Comparison of ENCODE assay signal across 8 mouse cellular contexts in genomic region chr8:71261234-71261633, GRCm38 (mm10). TPM values are rescaled to one million over a fixed set of nuclear protein-coding genes. Genes with fewer than 3 reads are reported as not detected.
DNase-seq lines count a peak whose midpoint lies in the region; ATAC-seq lines count a peak whose summit lies in the region.

No protein-coding gene starts in this region.

- peak; percentile 51 to 53 for DNase-seq in heart, postnatal 10 days
- DNase-seq in heart, embryonic 10.5 days (ENCODE audit: low spot score) = no peak
- peak; percentile 48 for DNase-seq in A20 (ENCODE audit: low read depth, low spot score)
- peak; percentile 59 for DNase-seq in WW6 (ENCODE audit: low read depth, low spot score)
- DNase-seq in liver, embryonic 11.5 days (ENCODE audit: low spot score) = peak; percentile 24
- no peak for DNase-seq in urinary bladder, adult 18-20 months (ENCODE audit: low spot score in 2 of 2)

- no peak overlapping the region for H3K4me2 ChIP-seq in liver, embryonic 11.5 days
- no peak overlapping the region for H3K4me2 ChIP-seq in intestine, embryonic 15.5 days (replicated peaks)

- no peaks in the 10 kb centered on the region for H3K9me3 ChIP-seq in heart, embryonic 10.5 days
- H3K9me3 ChIP-seq in liver, embryonic 11.5 days (ENCODE audit: control insufficient read depth, low read length) = no peaks in the 10 kb centered on the region
- no peaks in the 10 kb centered on the region for H3K9me3 ChIP-seq in intestine, embryonic 15.5 days

- intact Hi-C loops in heart, postnatal 10 days (cut with DNase I) = loop anchor here (2.0 to 5.0 kb wide), 2 partner anchors 64 to 81 kb away; no protein-coding TSS in a partner anchor

- no peaks in the 10 kb centered on the region for H3K27me3 ChIP-seq in heart, embryonic 10.5 days (ENCODE audit: insufficient read depth, poor library complexity, severe bottlenecking)
- H3K27me3 ChIP-seq in liver, embryonic 11.5 days (replicated peaks; ENCODE audit: control insufficient read depth, insufficient read depth, low read length) = no peaks in the 10 kb centered on the region
- H3K27me3 ChIP-seq in intestine, embryonic 15.5 days (replicated peaks) = no peaks in the 10 kb centered on the region

- no peaks in the 10 kb centered on the region for H3K4me1 ChIP-seq in heart, embryonic 10.5 days
- H3K4me1 ChIP-seq in liver, embryonic 11.5 days (replicated peaks; ENCODE audit: control insufficient read depth, insufficient read depth, low read length) = no peaks in the 10 kb centered on the region
- H3K4me1 ChIP-seq in intestine, embryonic 15.5 days (replicated peaks) = no peaks in the 10 kb centered on the region

- H3K4me3 ChIP-seq in heart, embryonic 10.5 days = no peak overlapping the region
- no peak overlapping the region for H3K4me3 ChIP-seq in liver, embryonic 11.5 days (ENCODE audit: low read depth, low read length)
- H3K4me3 ChIP-seq in intestine, embryonic 15.5 days (replicated peaks) = no peak overlapping the region

- no peak overlapping the region for H3K9ac ChIP-seq in liver, embryonic 11.5 days (ENCODE audit: low read depth, low read length)
- H3K9ac ChIP-seq in intestine, embryonic 15.5 days = no peak overlapping the region

- no peak overlapping the region for H3K27ac ChIP-seq in heart, embryonic 10.5 days
- no peak overlapping the region for H3K27ac ChIP-seq in liver, embryonic 11.5 days (ENCODE audit: low read depth, low read length)
- H3K27ac ChIP-seq in intestine, embryonic 15.5 days = no peak overlapping the region

- H3K36me3 ChIP-seq in heart, embryonic 10.5 days = peaks cover 56% of the 10 kb centered on the region
- H3K36me3 ChIP-seq in liver, embryonic 11.5 days (ENCODE audit: control insufficient read depth, insufficient read depth, low read length) = peaks cover 19% of the 10 kb centered on the region
- H3K36me3 ChIP-seq in intestine, embryonic 15.5 days = peaks cover 8% of the 10 kb centered on the region; the same call in 1 of the 2 replicates

- ATAC-seq in liver, embryonic 11.5 days (replicated peaks; ENCODE audit: low FRiP score) = peak; percentile 53
- no peak for ATAC-seq in intestine, embryonic 15.5 days
- ATAC-seq in activated CD4-positive, CD25-positive, alpha-beta regulatory T cell, adult 4 months = no peak

RNA-seq across cellular contexts. Expression of gene Myo9b, which starts 11.3 kb away (rescaled TPM):
- total RNA-seq in heart, postnatal 10 days (2021) = 10 to 100 TPM; 41.0 to 43.5 TPM
- polyA plus RNA-seq in heart, embryonic 10.5 days (2016; fragmentation: Nextera tagmentation; extraction: Ambion mirVana) = 23.0 and 26.7 TPM in 2 replicates
- 19.0 and 20.2 TPM in 2 replicates for polyA plus RNA-seq in liver, embryonic 11.5 days (2014; fragmentation: Nextera tagmentation; extraction: Ambion mirVana)
- polyA plus RNA-seq in intestine, embryonic 15.5 days (2015; fragmentation: Nextera tagmentation; extraction: Ambion mirVana) = 15.4 and 19.5 TPM in 2 replicates
- polyA plus RNA-seq in activated CD4-positive, CD25-positive, alpha-beta regulatory T cell, adult 4 months (2017; shearing (Covaris generic)) = 10 to 100 TPM; 18.3 to 18.5 TPM

RNA-seq across cellular contexts. Expression of gene Haus8, which starts 11.5 kb away (rescaled TPM):
- total RNA-seq in heart, postnatal 10 days (2021) = 10 to 100 TPM; 38.9 to 52.7 TPM
- polyA plus RNA-seq in heart, embryonic 10.5 days (2016; fragmentation: Nextera tagmentation; extraction: Ambion mirVana) = 82.8 and 103 TPM in 2 replicates
- 73.3 and 77.0 TPM in 2 replicates for polyA plus RNA-seq in liver, embryonic 11.5 days (2014; fragmentation: Nextera tagmentation; extraction: Ambion mirVana)
- 44.5 and 51.6 TPM in 2 replicates for polyA plus RNA-seq in intestine, embryonic 15.5 days (2015; fragmentation: Nextera tagmentation; extraction: Ambion mirVana)
- polyA plus RNA-seq in activated CD4-positive, CD25-positive, alpha-beta regulatory T cell, adult 4 months (2017; shearing (Covaris generic)) = 10 to 100 TPM; 27.3 to 35.0 TPM

Comparison
In these comparisons a context has a peak if more than half of its experiments do, and no peak if none do; other contexts are left out.
1. DNase-seq: peak in heart, postnatal 10 days (2 of 2), A20 (single experiment), WW6 (single experiment) and liver, embryonic 11.5 days (single experiment); none in heart, embryonic 10.5 days (single experiment) and urinary bladder, adult 18-20 months (0 of 2).